Mouse (Mus musculus): Measurements from ENCODE around the gene Ptov1. TPM values are rescaled to one million over a fixed set of nuclear protein-coding genes. Genes with fewer than 3 reads are reported as not detected.

Ptov1 gene
- 460 and 518 TPM in 2 replicates for polyA plus RNA-seq (2015; fragmentation: Nextera tagmentation; extraction: Ambion mirVana)

DNA sequence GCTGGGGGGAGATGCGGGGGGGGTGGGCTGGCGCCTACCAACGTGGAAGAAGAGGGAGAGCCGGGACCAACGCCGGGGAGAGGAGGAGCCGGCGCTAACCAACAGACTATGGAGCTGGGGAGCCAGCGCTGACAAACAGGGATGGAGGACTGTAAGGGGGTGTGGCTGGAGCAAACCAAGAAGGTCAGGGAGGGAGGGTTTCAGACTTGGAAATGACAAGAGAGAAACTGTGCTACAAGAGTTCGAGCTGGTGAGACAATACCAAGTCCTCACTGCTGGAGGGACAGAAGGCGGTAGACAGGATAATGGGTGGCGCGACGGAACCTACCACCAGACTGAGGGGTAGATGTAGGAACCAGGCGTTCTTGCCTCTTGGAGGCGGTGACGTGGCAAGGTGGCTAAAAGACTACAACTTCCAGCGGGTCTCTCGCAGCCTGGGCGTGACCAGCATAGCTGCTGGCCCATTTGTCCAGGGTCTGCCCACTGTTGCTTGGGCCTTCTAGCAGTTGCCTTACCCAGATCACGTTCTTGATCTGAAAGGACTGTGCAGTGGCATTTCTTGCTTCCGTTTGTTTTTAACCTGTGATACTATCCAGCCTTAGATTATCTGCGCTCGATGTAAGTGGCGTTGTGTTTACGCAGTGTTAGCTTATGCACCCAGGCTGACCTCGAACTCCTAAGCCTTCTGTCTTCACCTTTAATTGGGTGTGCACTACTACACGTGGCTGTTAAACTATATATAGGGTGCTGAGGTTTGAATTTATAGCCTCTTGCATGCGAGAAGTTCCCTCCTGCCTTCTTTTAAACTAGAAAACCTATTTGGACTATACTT is at the start of gene Ptov1:
TSS of gene Ptov1 (minus strand) at position 92 of the 832 bp plus-strand sequence.
- Histone ChIP-seq H3K9ac (peak within 1 kb of the TSS; percentile 98), H3K4me1 (replicated peaks) (peaks cover 44% of the 10 kb centered on the region), H3K4me3 (peak within 1 kb of the TSS; percentile 83), H3K36me3 (0 out of 2 replicates have a peak, but pooled peaks cover 3% of the 10 kb centered on the region), H3K27me3 (no peaks in the 10 kb centered on the region), H3K4me2 (peak within 1 kb of the TSS; percentile 86), H3K9me3 (no peaks in the 10 kb centered on the region), H3K27ac (replicated peaks) (peak within 1 kb of the TSS; percentile 98)
- WGBS, result 10% methylated on average over 29 of the region's 29 CpGs
- peak; percentile 96 for ATAC-seq (ENCODE audit: low FRiP score, low read depth)

DNA sequence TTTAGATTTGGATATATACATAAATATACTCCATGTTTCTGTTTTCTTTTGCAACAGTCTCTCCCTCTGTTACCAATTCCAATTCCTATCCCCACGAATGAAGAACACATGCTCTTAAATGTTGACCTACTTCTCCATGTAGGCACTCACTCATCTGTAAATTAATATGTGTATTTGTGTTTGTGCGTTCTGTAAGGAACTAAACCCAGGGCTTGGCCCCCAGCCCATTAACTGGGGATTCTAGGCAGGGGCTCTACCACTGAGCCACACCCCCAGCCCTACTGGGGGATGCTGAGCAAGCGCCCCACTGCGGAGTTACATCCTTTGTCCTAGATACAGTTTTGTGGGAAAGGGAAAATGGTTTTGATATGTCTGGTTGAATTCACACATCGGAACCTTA is 49.5 kb upstream of the Ptov1 start:
- no peak overlapping the region for H3K4me3 ChIP-seq
- 80% methylated on average over 5 of the region's 5 CpGs for WGBS

DNA sequence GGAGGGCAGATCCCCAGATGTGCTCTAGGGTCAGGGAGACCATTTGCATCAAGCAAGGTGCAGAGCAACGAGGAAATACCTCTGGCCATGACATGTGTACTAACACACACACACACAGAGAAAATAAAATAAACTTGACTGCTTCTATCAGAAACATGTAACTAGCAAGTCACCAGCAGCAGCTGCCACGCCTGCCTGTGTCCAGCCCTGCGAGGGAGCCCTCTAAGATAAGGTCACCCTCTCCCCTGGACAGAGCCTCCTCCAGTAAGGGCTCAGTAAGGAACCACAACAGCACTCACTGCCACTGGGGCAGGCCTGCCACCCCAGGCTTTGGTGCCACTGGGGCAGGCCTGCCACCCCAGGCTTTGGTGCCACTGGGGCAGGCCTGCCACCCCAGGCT is 48.6 kb upstream of the Ptov1 start:
- Histone ChIP-seq H3K4me3 (no peak overlapping the region), H3K27ac (replicated peaks) (no peak overlapping the region), H3K27me3 (no peaks in the 10 kb centered on the region), H3K4me2 (no peak overlapping the region), H3K9me3 (no peaks in the 10 kb centered on the region), H3K4me1 (replicated peaks) (no peaks in the 10 kb centered on the region), H3K36me3 (peaks cover 43% of the 10 kb centered on the region), H3K9ac (no peak overlapping the region)
- ATAC-seq (ENCODE audit: low FRiP score, low read depth), result no peak
- 90% methylated on average over 3 of the region's 3 CpGs for WGBS

More for the DNA sequence above, 49.5 kb upstream of the Ptov1 start:
- no peak overlapping the region for H3K9ac ChIP-seq
- no peak overlapping the region for H3K27ac ChIP-seq (replicated peaks)
- H3K27me3 ChIP-seq, result no peaks in the 10 kb centered on the region
- no peak overlapping the region for H3K4me2 ChIP-seq
- H3K9me3 ChIP-seq, result no peaks in the 10 kb centered on the region
- no peaks in the 10 kb centered on the region for H3K4me1 ChIP-seq (replicated peaks)
- H3K36me3 ChIP-seq, result peaks cover 45% of the 10 kb centered on the region
- no peak for ATAC-seq (ENCODE audit: low FRiP score, low read depth)

DNA sequence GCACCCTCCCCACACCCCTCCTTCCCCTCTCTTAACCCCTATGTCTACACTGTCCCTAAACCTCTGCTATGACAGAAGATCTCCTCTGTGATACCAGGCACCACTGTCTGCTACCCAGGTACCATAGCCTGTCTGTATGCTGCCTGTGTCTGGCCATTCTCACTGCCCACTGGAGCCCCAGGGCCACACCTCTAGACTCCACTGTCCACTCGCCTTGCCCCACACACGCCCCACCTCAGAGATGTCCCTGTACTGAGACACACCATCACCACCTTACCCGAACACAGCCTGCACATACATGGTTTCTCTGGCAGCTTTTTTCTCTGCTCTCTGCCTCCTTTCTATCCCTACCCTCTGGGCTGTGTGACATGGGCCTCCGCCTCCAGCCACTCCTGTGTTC is 47.3 kb upstream of the Ptov1 start:
- no peaks in the 10 kb centered on the region for H3K27me3 ChIP-seq
- H3K36me3 ChIP-seq, result peaks cover 43% of the 10 kb centered on the region
- H3K4me1 ChIP-seq (replicated peaks), result no peaks in the 10 kb centered on the region
- no peak overlapping the region for H3K4me3 ChIP-seq
- H3K4me2 ChIP-seq, result no peak overlapping the region
- no peak overlapping the region for H3K27ac ChIP-seq (replicated peaks)
- no peaks in the 10 kb centered on the region for H3K9me3 ChIP-seq
- 94% methylated on average over 4 of the region's 4 CpGs for WGBS
- peak; percentile 27; the same call in 1 of the 2 replicates for ATAC-seq (ENCODE audit: low FRiP score, low read depth)
- no peak overlapping the region for H3K9ac ChIP-seq

GRCm38 (mm10) chr7:44916191-44916590 is 46.6 kb upstream of the Ptov1 start:
- 84% methylated on average over 6 of the region's 6 CpGs for WGBS
- Histone ChIP-seq H3K4me2 (no peak overlapping the region), H3K4me1 (replicated peaks) (no peaks in the 10 kb centered on the region), H3K27me3 (no peaks in the 10 kb centered on the region), H3K4me3 (no peak overlapping the region), H3K36me3 (peaks cover 44% of the 10 kb centered on the region), H3K9ac (no peak overlapping the region), H3K27ac (replicated peaks) (no peak overlapping the region), H3K9me3 (no peaks in the 10 kb centered on the region)
- ATAC-seq (ENCODE audit: low FRiP score, low read depth), result no peak

- no peaks in the 10 kb centered on the region for H3K27me3 ChIP-seq
- 93% methylated on average over 9 of the region's 9 CpGs for WGBS
- peaks cover 52% of the 10 kb centered on the region for H3K36me3 ChIP-seq
- ATAC-seq (ENCODE audit: low FRiP score, low read depth), result no peak
- no peak overlapping the region for H3K9ac ChIP-seq
- H3K4me3 ChIP-seq, result no peak overlapping the region
- H3K4me2 ChIP-seq, result no peak overlapping the region
- no peaks in the 10 kb centered on the region for H3K4me1 ChIP-seq (replicated peaks)
- no peak overlapping the region for H3K27ac ChIP-seq (replicated peaks)
- H3K9me3 ChIP-seq, result no peaks in the 10 kb centered on the region
Observed at GRCm38 (mm10) chr7:44915314-44915713, 45.7 kb upstream of the Ptov1 start.

- WGBS, result 91% methylated on average over 2 of the region's 2 CpGs
- no peak overlapping the region for H3K4me3 ChIP-seq
- no peaks in the 10 kb centered on the region for H3K9me3 ChIP-seq
- H3K27me3 ChIP-seq, result no peaks in the 10 kb centered on the region
- no peak overlapping the region for H3K27ac ChIP-seq (replicated peaks)
- H3K9ac ChIP-seq, result no peak overlapping the region
- H3K4me1 ChIP-seq (replicated peaks), result no peaks in the 10 kb centered on the region
- no peak overlapping the region for H3K4me2 ChIP-seq
- peaks cover 54% of the 10 kb centered on the region for H3K36me3 ChIP-seq
- ATAC-seq (ENCODE audit: low FRiP score, low read depth), result no peak
Observed at GRCm38 (mm10) chr7:44914396-44914795, 44.8 kb upstream of the Ptov1 start.

DNA sequence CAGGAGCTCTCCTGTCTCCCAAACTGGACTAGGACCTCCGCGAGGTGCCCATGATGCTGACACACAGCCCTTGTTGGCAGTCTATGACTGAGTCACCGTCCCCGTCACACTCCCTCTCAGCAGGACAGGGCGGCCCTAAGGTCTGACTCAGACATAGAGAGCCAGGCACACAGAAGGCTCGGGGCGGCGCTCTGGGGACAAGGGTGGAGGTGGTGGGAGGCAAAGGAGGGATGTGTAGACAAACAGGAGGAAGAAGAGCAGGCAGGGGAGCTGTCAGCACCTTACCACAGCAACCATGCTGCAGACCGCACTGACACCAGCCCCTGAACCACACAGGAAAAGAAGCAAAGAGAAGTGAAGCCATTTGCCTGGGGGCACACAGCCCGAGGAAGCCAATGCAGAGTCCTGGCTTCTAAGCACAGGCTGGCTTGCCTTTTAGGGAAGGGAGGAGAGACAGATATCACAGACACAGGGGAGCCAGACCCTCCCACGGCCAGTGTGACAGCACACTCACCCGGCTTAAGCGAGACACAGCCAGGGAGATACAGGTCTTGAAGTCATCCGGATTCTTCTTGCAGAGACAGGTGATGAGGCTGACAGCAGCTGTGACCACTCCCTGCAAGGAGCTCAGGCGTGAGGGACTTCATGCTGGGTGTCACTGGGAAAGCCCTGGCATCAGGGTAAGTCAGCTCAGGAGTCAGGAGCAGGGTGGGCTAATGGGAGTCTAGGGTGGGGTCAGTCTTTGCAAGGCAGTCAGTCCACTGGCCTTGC is 39.3 kb upstream of the Ptov1 start:
- WGBS, result 93% methylated on average over 15 of the region's 15 CpGs
- H3K9me3 ChIP-seq, result no peaks in the 10 kb centered on the region
- H3K27ac ChIP-seq (replicated peaks), result no peak overlapping the region
- H3K4me3 ChIP-seq, result no peak overlapping the region
- no peak overlapping the region for H3K9ac ChIP-seq
- ATAC-seq (ENCODE audit: low FRiP score, low read depth), result no peak
- H3K4me2 ChIP-seq, result no peak overlapping the region
- H3K36me3 ChIP-seq, result peaks cover 92% of the 10 kb centered on the region
- no peaks in the 10 kb centered on the region for H3K4me1 ChIP-seq (replicated peaks)
- no peaks in the 10 kb centered on the region for H3K27me3 ChIP-seq

DNA sequence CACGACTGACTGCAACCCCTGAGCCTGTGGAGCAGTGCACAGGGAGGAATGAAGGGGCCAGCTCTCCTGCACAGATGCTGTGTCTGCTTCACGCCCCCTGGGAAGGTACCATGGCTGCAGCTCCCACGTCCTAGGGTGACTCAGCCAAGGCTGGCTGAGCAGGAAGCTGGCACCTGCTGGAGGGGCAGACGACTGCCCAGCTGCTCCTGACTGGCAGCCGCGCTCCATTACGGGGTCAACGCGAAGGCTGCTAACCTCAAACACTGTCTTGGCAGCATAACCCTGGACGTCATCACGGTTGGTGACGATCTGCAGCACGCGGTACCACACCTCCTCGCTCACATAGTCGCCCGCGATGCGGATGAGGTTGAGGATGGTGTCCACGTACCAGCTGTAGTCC is 35.8 kb upstream of the Ptov1 start:
- Histone ChIP-seq H3K9ac (no peak overlapping the region), H3K4me3 (no peak overlapping the region), H3K9me3 (no peaks in the 10 kb centered on the region), H3K27ac (replicated peaks) (no peak overlapping the region), H3K4me1 (replicated peaks) (peaks cover 7% of the 10 kb centered on the region), H3K4me2 (no peak overlapping the region), H3K36me3 (peaks cover 85% of the 10 kb centered on the region), H3K27me3 (no peaks in the 10 kb centered on the region)
- ATAC-seq (ENCODE audit: low FRiP score, low read depth), result no peak
- 87% methylated on average over 20 of the region's 20 CpGs for WGBS

DNA sequence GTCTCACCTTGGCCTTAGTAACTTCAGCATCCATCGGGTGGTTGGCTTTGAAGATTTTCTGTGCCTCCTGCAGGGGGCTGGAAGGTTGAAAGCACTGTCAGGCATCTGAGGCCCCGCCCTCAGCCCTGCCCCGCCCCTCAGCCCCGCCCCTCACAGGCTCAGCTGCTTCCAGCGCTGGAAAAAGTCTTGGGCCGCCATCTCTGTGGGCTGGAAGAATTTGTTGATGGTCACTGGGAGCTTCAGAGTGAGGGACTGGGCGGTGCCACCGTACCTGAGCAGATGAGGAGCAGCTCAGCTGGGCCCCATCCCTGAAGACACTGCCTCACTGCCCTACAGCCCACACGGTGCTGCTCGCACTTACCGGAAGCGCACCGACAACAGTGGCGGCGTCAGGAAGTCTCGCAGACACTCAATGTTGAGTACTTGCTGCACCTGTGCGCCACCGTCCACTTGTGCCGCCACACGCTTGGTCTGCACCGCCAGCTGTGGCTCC is 31.7 kb upstream of the Ptov1 start:
- no peak overlapping the region for H3K9ac ChIP-seq
- no peaks in the 10 kb centered on the region for H3K27me3 ChIP-seq
- peaks cover 26% of the 10 kb centered on the region for H3K4me1 ChIP-seq (replicated peaks)
- ATAC-seq (ENCODE audit: low FRiP score, low read depth), result 0 out of 2 replicates have a peak, but pooled peaks have one; percentile 27
- 20% methylated on average over 21 of the region's 21 CpGs for WGBS
- 0 out of 2 replicates have a peak overlapping the region, but pooled peaks have one; percentile 2 for H3K27ac ChIP-seq (replicated peaks)
- H3K36me3 ChIP-seq, result peaks cover 60% of the 10 kb centered on the region
- peak overlapping the region; percentile 27; the same call in 1 of the 2 replicates for H3K4me2 ChIP-seq
- H3K9me3 ChIP-seq, result no peaks in the 10 kb centered on the region
- H3K4me3 ChIP-seq, result no peak overlapping the region

- Histone ChIP-seq H3K4me1 (replicated peaks) (peaks cover 26% of the 10 kb centered on the region), H3K9ac (no peak overlapping the region), H3K27me3 (no peaks in the 10 kb centered on the region), H3K36me3 (peaks cover 54% of the 10 kb centered on the region), H3K4me3 (no peak overlapping the region), H3K9me3 (no peaks in the 10 kb centered on the region), H3K4me2 (no peak overlapping the region), H3K27ac (replicated peaks) (no peak overlapping the region)
- 86% methylated on average over 11 of the region's 11 CpGs for WGBS
- no peak for ATAC-seq (ENCODE audit: low FRiP score, low read depth)
Observed at GRCm38 (mm10) chr7:44900632-44901031, 31.0 kb upstream of the Ptov1 start.

- Histone ChIP-seq H3K27ac (replicated peaks) (no peak overlapping the region), H3K36me3 (peaks cover 34% of the 10 kb centered on the region), H3K27me3 (no peaks in the 10 kb centered on the region), H3K4me3 (no peak overlapping the region), H3K4me1 (replicated peaks) (peaks cover 42% of the 10 kb centered on the region), H3K9me3 (no peaks in the 10 kb centered on the region), H3K9ac (no peak overlapping the region), H3K4me2 (no peak overlapping the region)
- 33% methylated on average over 19 of the region's 19 CpGs for WGBS
- no peak for ATAC-seq (ENCODE audit: low FRiP score, low read depth)
Observed at GRCm38 (mm10) chr7:44898607-44899006, 29.0 kb upstream of the Ptov1 start.

Measured in hindbrain, embryonic 15.5 days (tissue).